Mouse (Mus musculus): ENCODE data around the gene 4930595D18Rik.

Gene 4930595D18Rik

GRCm38 (mm10) chr12:111134791-111135733 is 49.2 kb downstream of the 4930595D18Rik start:
- peak; percentile 15 to 23 for DNase-seq

- DNase-seq, result peak; percentile 35 to 43
Observed at GRCm38 (mm10) chr12:111134169-111134568, 50.1 kb downstream of the 4930595D18Rik start.

- DNase-seq, result no peak
Observed at GRCm38 (mm10) chr12:111125666-111126065, 58.6 kb downstream of the 4930595D18Rik start.

- DNase-seq, result no peak
Observed at GRCm38 (mm10) chr12:111124601-111125260, 59.6 kb downstream of the 4930595D18Rik start.

GRCm38 (mm10) chr12:111122332-111122852 is 61.9 kb downstream of the 4930595D18Rik start:
- no peak for DNase-seq

GRCm38 (mm10) chr12:111120976-111121645 is 63.2 kb downstream of the 4930595D18Rik start:
- DNase-seq, result peak; percentile 42 to 66

GRCm38 (mm10) chr12:111119506-111120085 is 64.7 kb downstream of the 4930595D18Rik start:
- peak; percentile 31 to 62 for DNase-seq

- no peak for DNase-seq
Observed at GRCm38 (mm10) chr12:111114593-111114992, 69.7 kb downstream of the 4930595D18Rik start.

- no peak for DNase-seq
Observed at GRCm38 (mm10) chr12:111111176-111111575, 73.1 kb downstream of the 4930595D18Rik start.

Data from cerebellum, postnatal 36 days (tissue).